ENCODE assay signal across 15 mouse cellular contexts in genomic region chr11:96711268-96711667, GRCm38 (mm10).
DNase-seq lines count a peak whose midpoint lies in the region; ATAC-seq and TF ChIP-seq lines count a peak whose summit lies in the region.
"Had no signal": no experiment of that assay in that cellular context is flagged by ENCODE, and none has a peak within 500 bp of the region (broad histone marks: within the 10 kb centered on the region; RNA-seq: fewer than 3 reads in every experiment).

No protein-coding gene starts in this region.

- H3K4me3 ChIP-seq in forebrain, postnatal 0 days (ENCODE audit: low read depth, low read length): no peak overlapping the region
- no peak overlapping the region for H3K4me3 ChIP-seq in forebrain, embryonic 11.5 days (ENCODE audit: low read depth, low read length)
- no peak overlapping the region for H3K4me3 ChIP-seq in kidney, adult 2 months (ENCODE audit: insufficient read depth, low read depth, low read length)
- H3K4me3 ChIP-seq in kidney, embryonic 15.5 days (replicated peaks): no peak overlapping the region
- no peak overlapping the region for H3K4me3 ChIP-seq in midbrain, postnatal 0 days (ENCODE audit: low read depth, low read length)
- no peak overlapping the region for H3K4me3 ChIP-seq in midbrain, embryonic 15.5 days
- H3K4me3 ChIP-seq: embryonic facial prominence, embryonic 10.5 days; heart, embryonic 10.5 days; midbrain, embryonic 10.5 days had no signal

- no peak overlapping the region for H3K9ac ChIP-seq in forebrain, postnatal 0 days
- no peak overlapping the region for H3K9ac ChIP-seq in forebrain, embryonic 11.5 days (ENCODE audit: low read length)
- no peak overlapping the region for H3K9ac ChIP-seq in kidney, embryonic 15.5 days
- H3K9ac ChIP-seq in midbrain, postnatal 0 days (replicated peaks; ENCODE audit: low read length, poor library complexity, severe bottlenecking): no peak overlapping the region
- H3K9ac ChIP-seq in midbrain, embryonic 15.5 days: no peak overlapping the region

- H3K27me3 ChIP-seq in forebrain, postnatal 0 days (ENCODE audit: insufficient read depth, low read length): no peaks in the 10 kb centered on the region
- H3K27me3 ChIP-seq in forebrain, embryonic 11.5 days (ENCODE audit: control insufficient read depth, insufficient read depth, low read length): peaks cover 2% of the 10 kb centered on the region; the same call in 1 of the 2 replicates
- H3K27me3 ChIP-seq in kidney, adult 2 months (replicated peaks; ENCODE audit: control insufficient read depth, insufficient read depth, low read length): no peaks in the 10 kb centered on the region
- H3K27me3 ChIP-seq in kidney, embryonic 15.5 days: peaks cover 20% of the 10 kb centered on the region
- no peaks in the 10 kb centered on the region for H3K27me3 ChIP-seq in midbrain, postnatal 0 days (ENCODE audit: insufficient read depth, low read length)
- no peaks in the 10 kb centered on the region; the same call in 1 of the 2 replicates for H3K27me3 ChIP-seq in midbrain, embryonic 15.5 days (replicated peaks)

- WGBS in forebrain, postnatal 0 days: 76% methylated on average over 5 of the region's 5 CpGs
- WGBS in forebrain, embryonic 11.5 days: 80% methylated on average over 5 of the region's 5 CpGs
- 55% methylated on average over 5 of the region's 5 CpGs for WGBS in kidney, adult 2 months
- 47% methylated on average over 5 of the region's 5 CpGs for WGBS in kidney, embryonic 15.5 days
- 75% methylated on average over 5 of the region's 5 CpGs for WGBS in midbrain, postnatal 0 days
- 69% methylated on average over 5 of the region's 5 CpGs for WGBS in midbrain, embryonic 15.5 days

- intact Hi-C loops in left cerebral cortex, postnatal 36 days (cut with DNase I): no loop called here

- H3K36me3 ChIP-seq in forebrain, postnatal 0 days (ENCODE audit: insufficient read depth): no peaks in the 10 kb centered on the region
- no peaks in the 10 kb centered on the region for H3K36me3 ChIP-seq in forebrain, embryonic 11.5 days (ENCODE audit: control insufficient read depth, insufficient read depth, low read length)
- no peaks in the 10 kb centered on the region for H3K36me3 ChIP-seq in kidney, adult 2 months (ENCODE audit: control insufficient read depth, insufficient read depth, low read length)
- no peaks in the 10 kb centered on the region for H3K36me3 ChIP-seq in kidney, embryonic 15.5 days
- no peaks in the 10 kb centered on the region for H3K36me3 ChIP-seq in midbrain, postnatal 0 days (ENCODE audit: insufficient read depth, low read length)
- H3K36me3 ChIP-seq in midbrain, embryonic 15.5 days (replicated peaks): no peaks in the 10 kb centered on the region
- H3K36me3 ChIP-seq: embryonic facial prominence, embryonic 10.5 days; heart, embryonic 10.5 days; midbrain, embryonic 10.5 days had no signal

- H3K9me3 ChIP-seq in forebrain, postnatal 0 days (ENCODE audit: low read length): no peaks in the 10 kb centered on the region
- H3K9me3 ChIP-seq in forebrain, embryonic 11.5 days (ENCODE audit: control insufficient read depth, low read length): no peaks in the 10 kb centered on the region
- H3K9me3 ChIP-seq in kidney, embryonic 15.5 days (replicated peaks): no peaks in the 10 kb centered on the region
- H3K9me3 ChIP-seq in midbrain, postnatal 0 days (ENCODE audit: low read length): no peaks in the 10 kb centered on the region
- H3K9me3 ChIP-seq in midbrain, embryonic 15.5 days: no peaks in the 10 kb centered on the region
- H3K9me3 ChIP-seq: embryonic facial prominence, embryonic 10.5 days; heart, embryonic 10.5 days; midbrain, embryonic 10.5 days had no signal

- H3K4me2 ChIP-seq in forebrain, postnatal 0 days (ENCODE audit: low read depth): no peak overlapping the region
- H3K4me2 ChIP-seq in forebrain, embryonic 11.5 days (ENCODE audit: low read depth, low read length, severe bottlenecking): no peak overlapping the region
- H3K4me2 ChIP-seq in kidney, embryonic 15.5 days: no peak overlapping the region
- no peak overlapping the region for H3K4me2 ChIP-seq in midbrain, postnatal 0 days (ENCODE audit: low read depth, low read length, poor library complexity, severe bottlenecking)
- H3K4me2 ChIP-seq in midbrain, embryonic 15.5 days: no peak overlapping the region

- TF ChIP-seq CTCF in forebrain, postnatal 0 days (IDR thresholded peaks at IDR 0.05; ENCODE audit: low read depth): peak; percentile 17; the same call in 1 of the 2 replicates
- TF ChIP-seq CTCF in kidney, adult 2 months (conservative IDR thresholded peaks at IDR 0.05; ENCODE audit: insufficient read depth, insufficient read length, low read depth, low read length): peak; percentile 53
- TF ChIP-seq CTCF in midbrain, postnatal 0 days (IDR thresholded peaks at IDR 0.05): peak; percentile 49

- no peak for ATAC-seq in forebrain, postnatal 0 days
- ATAC-seq in forebrain, embryonic 11.5 days (replicated peaks; ENCODE audit: low FRiP score): no peak
- no peak for ATAC-seq in kidney, embryonic 15.5 days (replicated peaks; ENCODE audit: low FRiP score)
- ATAC-seq in midbrain, postnatal 0 days (ENCODE audit: low FRiP score): no peak
- ATAC-seq in midbrain, embryonic 15.5 days (replicated peaks): no peak

- H3K27ac ChIP-seq in forebrain, postnatal 0 days (ENCODE audit: low read depth, low read length): no peak overlapping the region
- no peak overlapping the region for H3K27ac ChIP-seq in forebrain, embryonic 11.5 days (ENCODE audit: low read depth, low read length)
- H3K27ac ChIP-seq in kidney, adult 2 months (ENCODE audit: insufficient read depth, low read depth, low read length): no peak overlapping the region
- no peak overlapping the region for H3K27ac ChIP-seq in kidney, embryonic 15.5 days
- H3K27ac ChIP-seq in midbrain, postnatal 0 days (ENCODE audit: low read depth, low read length): no peak overlapping the region
- no peak overlapping the region for H3K27ac ChIP-seq in midbrain, embryonic 15.5 days
- H3K27ac ChIP-seq: embryonic facial prominence, embryonic 10.5 days; heart, embryonic 10.5 days; midbrain, embryonic 10.5 days had no signal

- no peak for TF ChIP-seq POLR2A in kidney, adult 2 months (IDR thresholded peaks at IDR 0.05; ENCODE audit: low read depth, low read length)

- DNase-seq in forebrain, postnatal 0 days: no peak
- no peak for DNase-seq in forebrain, embryonic 11.5 days (ENCODE audit: low spot score)
- DNase-seq in kidney, adult 2 months: peak; percentile 21
- peak; percentile 28 for DNase-seq in midbrain, postnatal 0 days (ENCODE audit: low spot score)
- no peak for DNase-seq in Muller cell, postnatal 12 days (ENCODE audit: inconsistent ontology term)
- DNase-seq in left cerebral cortex, postnatal 36 days (ENCODE audit: low spot score in 2 of 2): no peak
- DNase-seq: cerebellum, postnatal 14 days; gastrocnemius, postnatal 10 days; layer of hippocampus, adult 9-11 months; thymus, postnatal 36 days had no signal

- H3K4me1 ChIP-seq in forebrain, postnatal 0 days (ENCODE audit: insufficient read depth): no peaks in the 10 kb centered on the region
- H3K4me1 ChIP-seq in forebrain, embryonic 11.5 days (replicated peaks; ENCODE audit: control insufficient read depth, insufficient read depth, low read length): peaks cover 7% of the 10 kb centered on the region; the same call in 1 of the 2 replicates
- H3K4me1 ChIP-seq in kidney, adult 2 months (ENCODE audit: control insufficient read depth, insufficient read depth, low read length): no peaks in the 10 kb centered on the region
- H3K4me1 ChIP-seq in kidney, embryonic 15.5 days: peaks cover 24% of the 10 kb centered on the region
- no peaks in the 10 kb centered on the region for H3K4me1 ChIP-seq in midbrain, postnatal 0 days (ENCODE audit: insufficient read depth, low read length)
- 0 out of 2 replicates have a peak, but pooled peaks cover 12% of the 10 kb centered on the region for H3K4me1 ChIP-seq in midbrain, embryonic 15.5 days

Comparison
In these comparisons a context has a peak if more than half of its experiments do, and no peak if none do; other contexts are left out.
1. DNase-seq: peak in kidney, adult 2 months (single experiment) and midbrain, postnatal 0 days (single experiment); none in forebrain, postnatal 0 days (single experiment), forebrain, embryonic 11.5 days (single experiment), Muller cell, postnatal 12 days (single experiment) and left cerebral cortex, postnatal 36 days (0 of 2).
2. Peak in every context shown above with its lines, with median percentiles within 50 percentile points of each other: CTCF ChIP-seq.